ENCODE assay signal across 7 mouse cellular contexts in the genomic region with DNA sequence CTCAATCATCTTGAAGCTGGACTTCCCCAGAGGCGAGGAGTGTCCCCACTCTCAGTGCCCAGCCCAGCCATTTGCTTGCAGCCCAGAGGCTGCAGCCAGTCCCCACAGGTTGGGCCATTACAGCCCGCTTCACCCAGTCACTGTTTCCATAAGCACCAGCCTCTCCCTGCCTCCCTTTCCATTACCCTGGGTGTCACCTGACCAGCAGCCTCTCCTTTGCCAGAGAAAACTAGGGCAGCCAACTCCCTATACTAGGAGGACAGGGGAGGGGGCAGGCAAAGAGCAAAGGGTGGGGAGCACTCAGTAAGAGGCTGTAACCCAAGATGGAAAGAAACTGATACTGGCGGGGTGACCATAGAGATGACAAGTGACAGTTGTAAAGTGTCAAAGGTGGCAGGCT. TPM values are rescaled to one million over a fixed set of nuclear protein-coding genes. Genes with fewer than 3 reads are reported as not detected.
DNase-seq lines count a peak whose midpoint lies in the region; ATAC-seq and TF ChIP-seq lines count a peak whose summit lies in the region.

No protein-coding gene starts in this region.

- H3K4me1 ChIP-seq in hindbrain, embryonic 12.5 days: peaks cover 27% of the 10 kb centered on the region
- H3K4me1 ChIP-seq in limb, embryonic 14.5 days (ENCODE audit: control insufficient read depth, insufficient read depth, low read length): peaks cover 83% of the 10 kb centered on the region

- peaks cover 82% of the 10 kb centered on the region for H3K79me3 ChIP-seq in C2C12 (ENCODE audit: low read depth)

- no peak overlapping the region for H3K4me2 ChIP-seq in hindbrain, embryonic 12.5 days (replicated peaks)
- H3K4me2 ChIP-seq in limb, embryonic 14.5 days (replicated peaks; ENCODE audit: low read depth, low read length, severe bottlenecking): no peak overlapping the region

- H3K27me3 ChIP-seq in C2C12 (ENCODE audit: control insufficient read depth, insufficient read depth, insufficient read length): no peaks in the 10 kb centered on the region
- peaks cover 16% of the 10 kb centered on the region for H3K27me3 ChIP-seq in hindbrain, embryonic 12.5 days
- H3K27me3 ChIP-seq in limb, embryonic 14.5 days (ENCODE audit: control insufficient read depth, insufficient read depth, low read length): no peaks in the 10 kb centered on the region

- 0 out of 2 replicates have a peak overlapping the region, but pooled peaks have one; percentile 48 for H3K27ac ChIP-seq in hindbrain, embryonic 12.5 days
- H3K27ac ChIP-seq in limb, embryonic 14.5 days (replicated peaks; ENCODE audit: low read depth, low read length): peak overlapping the region; percentile 55

- H3K9ac ChIP-seq in hindbrain, embryonic 12.5 days: no peak overlapping the region
- no peak overlapping the region for H3K9ac ChIP-seq in limb, embryonic 14.5 days (ENCODE audit: low read depth, low read length, severe bottlenecking)

- ATAC-seq in hindbrain, embryonic 12.5 days (ENCODE audit: low FRiP score): no peak
- ATAC-seq in limb, embryonic 14.5 days (ENCODE audit: low FRiP score, low read depth): peak; percentile 36

- H3K36me3 ChIP-seq in C2C12 (ENCODE audit: control insufficient read depth, insufficient read depth): peaks cover 15% of the 10 kb centered on the region
- no peaks in the 10 kb centered on the region for H3K36me3 ChIP-seq in hindbrain, embryonic 12.5 days
- no peaks in the 10 kb centered on the region for H3K36me3 ChIP-seq in limb, embryonic 14.5 days (ENCODE audit: control insufficient read depth, insufficient read depth, low read length)

- peaks cover 94% of the 10 kb centered on the region for H3K79me2 ChIP-seq in C2C12 (ENCODE audit: control insufficient read depth, insufficient read depth)

- DNase-seq in 3134 (ENCODE audit: extremely low read depth, insufficient read length, low spot score): peak; percentile 47
- no peak for DNase-seq in limb, embryonic 14.5 days (ENCODE audit: low spot score)
- DNase-seq in spleen, postnatal 4 days (ENCODE audit: low spot score in 2 of 2): no peak
- no peak for DNase-seq in embryo, embryonic 10.5 days (ENCODE audit: low spot score)
- no peak for DNase-seq in thymus, postnatal 10 days (ENCODE audit: low spot score in 2 of 2)

- H3ac ChIP-seq in C2C12 (ENCODE audit: control insufficient read depth, insufficient read length, low read depth): no peak overlapping the region

- no peaks in the 10 kb centered on the region for H3K9me3 ChIP-seq in hindbrain, embryonic 12.5 days (replicated peaks)
- H3K9me3 ChIP-seq in limb, embryonic 14.5 days (ENCODE audit: control insufficient read depth, low read length): no peaks in the 10 kb centered on the region

- TF ChIP-seq POLR2A in limb, embryonic 14.5 days (IDR thresholded peaks at IDR 0.05; ENCODE audit: borderline replicate concordance, extremely low read depth, insufficient read depth, insufficient read length): no peak

- H3K4me3 ChIP-seq in C2C12 (ENCODE audit: insufficient read depth, poor library complexity, severe bottlenecking): no peak overlapping the region
- no peak overlapping the region for H3K4me3 ChIP-seq in hindbrain, embryonic 12.5 days
- no peak overlapping the region for H3K4me3 ChIP-seq in limb, embryonic 14.5 days (replicated peaks; ENCODE audit: low read length)

- no peak for TF ChIP-seq CTCF in C2C12 (IDR thresholded peaks at IDR 0.05; ENCODE audit: control insufficient read depth, insufficient read depth, insufficient read length)

- WGBS in hindbrain, embryonic 12.5 days: 52% methylated on average over 3 of the region's 3 CpGs
- WGBS in limb, embryonic 14.5 days: 45% methylated on average over 3 of the region's 3 CpGs

TF ChIP-seq in C2C12, 6 proteins besides CTCF, POLR2A, EP300 and RAD21:
- TF ChIP-seq MYOG (IDR thresholded peaks at IDR 0.05; ENCODE audit: control insufficient read depth, extremely low read depth, insufficient read length) (no peak), USF1 (IDR thresholded peaks at IDR 0.05; ENCODE audit: low read depth) (peak; percentile 24), FOSL1 (IDR thresholded peaks at IDR 0.05; ENCODE audit: insufficient read depth, low read length, poor library complexity, severe bottlenecking) (no peak)
TF ChIP-seq in C2C12: peak in this region for 1.

RNA-seq across cellular contexts. Expression of a gene that starts 6.7 kb away (rescaled TPM):
- polyA plus RNA-seq in C2C12 (2012; fragmentation: generic; extraction: Trizol): 124 TPM
- 17.6 and 18.8 TPM in 2 replicates for polyA plus RNA-seq in hindbrain, embryonic 12.5 days (2016; fragmentation: Nextera tagmentation; extraction: Ambion mirVana)
- polyA plus RNA-seq in limb, embryonic 14.5 days (2012; rRNA removed): 27.4 and 29.7 TPM in 2 replicates
- 65.9 and 68.2 TPM in 2 replicates for polyA plus RNA-seq in limb, embryonic 14.5 days (2014; fragmentation: Nextera tagmentation; extraction: Ambion mirVana)

RNA-seq across cellular contexts. Expression of a gene that starts 19.8 kb away (rescaled TPM):
- 49.6 TPM for polyA plus RNA-seq in C2C12 (2012; fragmentation: generic; extraction: Trizol)
- 65.1 and 71.5 TPM in 2 replicates for polyA plus RNA-seq in hindbrain, embryonic 12.5 days (2016; fragmentation: Nextera tagmentation; extraction: Ambion mirVana)
- 48.4 and 68.8 TPM in 2 replicates for polyA plus RNA-seq in limb, embryonic 14.5 days (2012; rRNA removed)
- 73.1 TPM in 2 replicates for polyA plus RNA-seq in limb, embryonic 14.5 days (2014; fragmentation: Nextera tagmentation; extraction: Ambion mirVana)

RNA-seq across cellular contexts. Expression of a gene that starts 23.8 kb away (rescaled TPM):
- polyA plus RNA-seq in C2C12 (2012; fragmentation: generic; extraction: Trizol): 29.7 TPM
- polyA plus RNA-seq in hindbrain, embryonic 12.5 days (2016; fragmentation: Nextera tagmentation; extraction: Ambion mirVana): 1.2 and 5.7 TPM in 2 replicates
- 9.0 and 10.4 TPM in 2 replicates for polyA plus RNA-seq in limb, embryonic 14.5 days (2012; rRNA removed)
- polyA plus RNA-seq in limb, embryonic 14.5 days (2014; fragmentation: Nextera tagmentation; extraction: Ambion mirVana): 12.2 and 14.3 TPM in 2 replicates

RNA-seq across cellular contexts. Expression of a gene that starts 32.0 kb away (rescaled TPM):
- 0.01 TPM for polyA plus RNA-seq in C2C12 (2012; fragmentation: generic; extraction: Trizol)
- polyA plus RNA-seq in hindbrain, embryonic 12.5 days (2016; fragmentation: Nextera tagmentation; extraction: Ambion mirVana): 31.5 and 39.5 TPM in 2 replicates
- polyA plus RNA-seq in limb, embryonic 14.5 days (2012; rRNA removed): 362 and 495 TPM in 2 replicates
- 30.2 and 39.9 TPM in 2 replicates for polyA plus RNA-seq in limb, embryonic 14.5 days (2014; fragmentation: Nextera tagmentation; extraction: Ambion mirVana)

RNA-seq across cellular contexts. Expression of a gene that starts 34.0 kb away (rescaled TPM):
- polyA plus RNA-seq in C2C12 (2012; fragmentation: generic; extraction: Trizol): 0.01 TPM
- 0.33 and 0.37 TPM in 2 replicates for polyA plus RNA-seq in hindbrain, embryonic 12.5 days (2016; fragmentation: Nextera tagmentation; extraction: Ambion mirVana)
- 2.7 and 3.9 TPM in 2 replicates for polyA plus RNA-seq in limb, embryonic 14.5 days (2012; rRNA removed)
- 0.45 and 0.76 TPM in 2 replicates for polyA plus RNA-seq in limb, embryonic 14.5 days (2014; fragmentation: Nextera tagmentation; extraction: Ambion mirVana)
